Mouse (Mus musculus) cerebral cortex, adult 2 months (tissue): ENCODE data around the gene Olfr1120.

Experiments
- WGBS: fragments of 180-500 bp; shearing (Covaris S2); methylation state at CpG from one replicate; pipeline ENCODE4 v1.1.7; 2018; 5-methylcytosine and 5-hydroxymethylcytosine counted together

The Olfr1120 gene

DNA sequence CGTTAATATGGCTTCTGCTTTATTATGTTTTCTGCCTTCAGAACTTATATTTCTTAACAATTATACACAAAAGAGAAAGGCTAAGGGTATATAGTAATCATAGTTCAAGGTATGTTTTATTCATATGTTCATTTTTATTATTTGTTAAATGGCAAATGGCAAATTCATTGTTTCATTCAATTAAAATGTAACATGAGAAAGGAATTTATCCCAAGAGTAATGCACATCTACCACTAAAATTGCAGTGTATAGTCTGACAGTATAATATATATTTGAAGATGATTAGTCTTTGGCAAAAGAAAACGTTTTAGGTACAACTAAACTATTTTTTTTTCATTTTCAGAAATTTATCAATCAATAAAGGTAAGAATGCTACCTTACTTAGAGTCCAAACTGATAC lies at the start of gene Olfr1120:
TSS of gene Olfr1120 (plus strand) at position 301 of the 400 bp plus-strand sequence.
- 57% methylated on average over 2 of the region's 2 CpGs for WGBS

GRCm38 (mm10) chr2:87307281-87307680 lies 47.3 kb upstream of the Olfr1120 start, which contains the start of gene Olfr1118:
TSS of gene Olfr1118 (plus strand) at chr2:87307581.
- WGBS: 74% methylated on average over 1 of the region's 1 CpGs

DNA sequence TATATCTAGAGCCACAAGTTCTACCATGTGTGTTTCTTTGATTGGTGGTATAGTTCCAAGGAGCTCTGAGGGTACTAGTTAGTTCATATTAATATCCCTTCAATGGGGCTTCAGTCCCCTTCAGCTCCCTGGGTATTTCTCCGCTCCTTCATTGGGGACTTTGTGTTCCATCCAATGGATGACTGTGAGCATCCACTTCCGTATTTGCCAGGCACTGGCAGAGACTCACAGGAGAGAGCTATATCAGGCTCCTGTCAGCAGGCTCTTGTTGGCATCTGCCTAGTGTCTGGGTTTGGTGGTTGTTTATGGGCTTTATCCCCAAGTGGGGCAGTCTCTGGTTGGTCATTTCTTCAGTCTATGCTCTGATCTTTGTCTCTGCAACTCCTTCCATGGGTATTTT lies 5.5 kb downstream of the Olfr1120 start:
- WGBS: 91% methylated on average over 2 of the region's 2 CpGs

DNA sequence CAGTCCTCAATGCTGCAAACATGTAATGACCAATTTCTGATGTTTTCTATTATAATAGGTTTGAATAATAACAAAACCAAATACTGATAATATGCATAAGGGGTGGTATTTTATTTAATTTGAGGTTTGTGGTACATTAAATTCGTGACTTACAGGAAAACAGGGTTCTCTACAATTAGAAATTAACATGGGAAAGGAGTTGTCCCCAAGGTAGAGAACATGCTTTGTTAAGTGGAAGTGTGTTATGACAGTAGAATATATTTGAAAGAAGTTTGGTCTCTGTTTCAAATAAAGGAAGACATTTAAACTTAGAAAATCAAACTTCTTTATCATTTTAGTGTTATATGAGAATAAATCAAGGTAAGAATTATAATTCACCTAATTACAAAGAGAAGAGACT lies 15.0 kb downstream of the Olfr1120 start, which contains the start of gene Olfr1121:
TSS of gene Olfr1121 (plus strand) at position 301 of the 400 bp plus-strand sequence.
- whole genome bisulfite sequencing: 36% methylated on average over 1 of the region's 1 CpGs

- WGBS: 81% methylated on average over 4 of the region's 4 CpGs
These were observed 17.1 kb downstream of the Olfr1120 start for GRCm38 (mm10) chr2:87371726-87372125.

DNA sequence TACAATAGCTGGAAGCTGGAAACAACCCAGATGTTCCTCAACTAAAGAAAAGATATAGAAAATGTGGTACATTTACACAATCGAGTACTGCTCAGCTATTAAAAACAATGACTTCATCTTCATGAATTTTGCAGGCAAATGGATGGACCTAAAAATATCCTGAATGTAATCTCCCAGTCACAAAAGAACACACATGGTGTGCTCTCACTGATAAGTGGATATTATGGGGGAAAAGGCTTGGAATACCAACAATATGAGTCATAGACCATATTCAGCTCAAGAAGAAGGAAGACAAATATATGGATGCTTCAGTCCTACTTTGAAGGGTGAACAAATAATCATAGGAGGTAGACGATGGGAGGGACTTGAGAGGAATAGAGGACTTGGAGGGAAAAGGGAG lies 29.3 kb downstream of the Olfr1120 start:
- 73% methylated on average over 2 of the region's 2 CpGs for WGBS

- WGBS: 88% methylated on average over 2 of the region's 2 CpGs
These were observed 30.9 kb downstream of the Olfr1120 start, which contains the start of gene Olfr1122 for GRCm38 (mm10) chr2:87385549-87385948. TSS of gene Olfr1122 (plus strand) at chr2:87385849.

GRCm38 (mm10) chr2:87393605-87394004 lies 39.0 kb downstream of the Olfr1120 start:
- WGBS: 84% methylated on average over 5 of the region's 5 CpGs

GRCm38 (mm10) chr2:87394686-87395085 lies 40.1 kb downstream of the Olfr1120 start:
- WGBS: 64% methylated on average over 7 of the region's 7 CpGs
